Mouse (Mus musculus): ENCODE results near the gene Rps21.
"Not testable (repeated sequence)": the region's sequence is repeated elsewhere in the genome, so short reads cannot be mapped to it uniquely, and the experiment has no call there.

Rps21 gene

GRCm38 (mm10) chr2:180259826-180260609, 2.8 kb downstream of the Rps21 start:
- DNase-seq, result not testable (repeated sequence)

GRCm38 (mm10) chr2:180260610-180261480, 3.7 kb downstream of the Rps21 start:
- DNase-seq, result no peak

GRCm38 (mm10) chr2:180261901-180262300, 4.7 kb downstream of the Rps21 start:
- DNase-seq, result no peak

- DNase-seq, result peak; percentile 66 to 75
Observed at GRCm38 (mm10) chr2:180262441-180262840, 5.3 kb downstream of the Rps21 start.

GRCm38 (mm10) chr2:180262891-180263290, 5.7 kb downstream of the Rps21 start:
- DNase-seq, result peak in 1 of 2 experiments; percentile 52

GRCm38 (mm10) chr2:180267955-180268354, 10.8 kb downstream of the Rps21 start:
- no peak for DNase-seq

- no peak for DNase-seq
Observed at GRCm38 (mm10) chr2:180269329-180269728, 12.2 kb downstream of the Rps21 start.

- DNase-seq, result peak in 1 of 2 experiments; percentile 29
Observed at GRCm38 (mm10) chr2:180270537-180271255, 13.5 kb downstream of the Rps21 start.

GRCm38 (mm10) chr2:180271804-180272395, 14.7 kb downstream of the Rps21 start:
- DNase-seq, result no peak

- DNase-seq, result peak; percentile 40 to 85
Observed at GRCm38 (mm10) chr2:180272884-180273321, 15.7 kb downstream of the Rps21 start.

GRCm38 (mm10) chr2:180273394-180274244, 16.4 kb downstream of the Rps21 start, which contains the start of gene Cables2:
Gene Cables2 (minus strand): TSS chr2:180273496.
- peak; percentile 97 to 99 for DNase-seq

GRCm38 (mm10) chr2:180274523-180274922, 17.3 kb downstream of the Rps21 start:
- DNase-seq, result no peak

GRCm38 (mm10) chr2:180275836-180276235, 18.7 kb downstream of the Rps21 start:
- DNase-seq, result peak; percentile 85 to 90

- DNase-seq, result no peak
Observed at GRCm38 (mm10) chr2:180276385-180276784, 19.2 kb downstream of the Rps21 start.

- DNase-seq, result no peak
Observed at GRCm38 (mm10) chr2:180276851-180277259, 19.7 kb downstream of the Rps21 start.

- peak; percentile 27 to 59 for DNase-seq
Observed at GRCm38 (mm10) chr2:180277773-180278320, 20.7 kb downstream of the Rps21 start.

GRCm38 (mm10) chr2:180279321-180279720, 22.1 kb downstream of the Rps21 start:
- no peak for DNase-seq

GRCm38 (mm10) chr2:180288966-180289365, 31.8 kb downstream of the Rps21 start:
- no peak for DNase-seq

GRCm38 (mm10) chr2:180289440-180290108, 32.4 kb downstream of the Rps21 start, which contains the start of gene Rbbp8nl:
Gene Rbbp8nl (minus strand): TSS chr2:180289879.
- DNase-seq, result peak; percentile 70 to 84

- DNase-seq, result no peak
Observed at GRCm38 (mm10) chr2:180290503-180290902, 33.3 kb downstream of the Rps21 start.
